Mouse (Mus musculus) small intestine, adult 2 months (tissue): ENCODE results near the gene Ccdc155.

Source experiments
- CTCF ChIP-seq: fragments of 200-500 bp; IDR thresholded peaks from 2 replicates; pipeline ENCODE4 v1.5.1; 2012; ENCODE audit warnings: low read depth, mild to moderate bottlenecking, control low read depth, inconsistent platforms, low read length, moderate library complexity, mixed read lengths; ENCODE audit not compliant: insufficient replicate concordance, insufficient read length; ENCODE audit errors: extremely low read depth
- POLR2A ChIP-seq: fragments of 200-500 bp; IDR thresholded peaks from 2 replicates; pipeline ENCODE4 v1.6.1; 2012; ENCODE audit warnings: low read depth, mild to moderate bottlenecking, control low read depth, inconsistent platforms, low read length, moderate library complexity

GRCm38 (mm10) chr7:45183672-45184071, 21.0 kb downstream of the Ccdc155 start:
- no peak for TF ChIP-seq CTCF
- TF ChIP-seq POLR2A: no peak
